23 mouse cellular contexts compared by ENCODE assay signal in genomic region chr6:117067541-117068305, GRCm38 (mm10).
A peak's percentile ranks its signal among the peaks of the same experiment; 100 is the strongest.
DNase-seq lines count a peak whose midpoint lies in the region; ATAC-seq lines count a peak whose summit lies in the region.
"Had no signal": no experiment of that assay in that cellular context is flagged by ENCODE, and none has a peak within 500 bp of the region (broad histone marks: within the 10 kb centered on the region; RNA-seq: fewer than 3 reads in every experiment).

No protein-coding gene starts in this region.

- H3K4me2 ChIP-seq in embryonic facial prominence, embryonic 14.5 days (ENCODE audit: low read depth, low read length), result no peak overlapping the region
- no peak overlapping the region for H3K4me2 ChIP-seq in limb, embryonic 11.5 days (ENCODE audit: low read depth, severe bottlenecking)
- H3K4me2 ChIP-seq: heart, embryonic 11.5 days; hindbrain, embryonic 15.5 days; lung, embryonic 15.5 days; midbrain, embryonic 15.5 days had no signal

- no peak overlapping the region for H3K9ac ChIP-seq in embryonic facial prominence, embryonic 14.5 days (ENCODE audit: low read depth, low read length)
- H3K9ac ChIP-seq in limb, embryonic 11.5 days (ENCODE audit: low read length), result 0 out of 2 replicates have a peak overlapping the region, but pooled peaks have one; percentile 27
- H3K9ac ChIP-seq: hindbrain, embryonic 15.5 days; liver, embryonic 14.5 days; lung, embryonic 15.5 days; midbrain, embryonic 15.5 days had no signal

- no peaks in the 10 kb centered on the region for H3K27me3 ChIP-seq in embryonic facial prominence, embryonic 14.5 days (replicated peaks; ENCODE audit: control insufficient read depth, insufficient read depth, low read length)
- H3K27me3 ChIP-seq in limb, embryonic 11.5 days (ENCODE audit: control insufficient read depth, insufficient read depth, low read length), result no peaks in the 10 kb centered on the region
- H3K27me3 ChIP-seq in midbrain, embryonic 10.5 days (ENCODE audit: low read depth, poor library complexity, severe bottlenecking), result no peaks in the 10 kb centered on the region
- H3K27me3 ChIP-seq: hindbrain, embryonic 15.5 days; lung, embryonic 15.5 days; midbrain, embryonic 15.5 days had no signal

- H3K36me3 ChIP-seq in embryonic facial prominence, embryonic 14.5 days (ENCODE audit: control insufficient read depth, insufficient read depth, low read length), result no peaks in the 10 kb centered on the region
- H3K36me3 ChIP-seq in limb, embryonic 11.5 days (ENCODE audit: control insufficient read depth, insufficient read depth, low read length), result no peaks in the 10 kb centered on the region
- H3K36me3 ChIP-seq in midbrain, embryonic 10.5 days, result no peaks in the 10 kb centered on the region
- H3K36me3 ChIP-seq: hindbrain, embryonic 15.5 days; lung, embryonic 15.5 days; midbrain, embryonic 15.5 days had no signal

- peak; percentile 44; the same call in 1 of the 2 replicates for ATAC-seq in embryonic facial prominence, embryonic 14.5 days (ENCODE audit: low read depth)
- ATAC-seq in limb, embryonic 11.5 days (ENCODE audit: insufficient number of reproducible peaks, low FRiP score, low TSS enrichment, low read depth), result peak; percentile 75; the same call in 1 of the 2 replicates
- ATAC-seq in megakaryocyte progenitor cell, adult 5-6 weeks (replicated peaks; ENCODE audit: poor library complexity), result no peak
- ATAC-seq: intestine, postnatal 0 days; midbrain, embryonic 15.5 days had no signal

- 23% methylated on average over 9 of the region's 9 CpGs for WGBS in embryonic facial prominence, embryonic 14.5 days
- 22% methylated on average over 9 of the region's 9 CpGs for WGBS in limb, embryonic 11.5 days
- WGBS in midbrain, embryonic 10.5 days, result 74% methylated on average over 9 of the region's 9 CpGs

- DNase-seq in 3T3-L1 (ENCODE audit: low read depth, low spot score), result peak; percentile 86
- peak; percentile 18 for DNase-seq in adipocyte (ENCODE audit: low spot score)
- DNase-seq in embryonic facial prominence, embryonic 14.5 days (ENCODE audit: low spot score), result peak; percentile 82
- peak; percentile 79 for DNase-seq in limb, embryonic 11.5 days (ENCODE audit: low spot score)
- DNase-seq in midbrain, embryonic 10.5 days (ENCODE audit: low spot score), result no peak
- DNase-seq in adrenal gland, adult (ENCODE audit: inconsistent age in 2 of 2, low spot score in 1 of 2), result no peak
- DNase-seq in ovary, postnatal 36 days (ENCODE audit: low spot score), result no peak
- DNase-seq: adrenal gland, postnatal 10 days; cerebellum, adult 9-11 months; gastrocnemius, postnatal 36 days; heart, postnatal 10 days; thymus, adult 18-20 months; thymus, postnatal 4 days had no signal

- peak overlapping the region; percentile 69 for H3K27ac ChIP-seq in embryonic facial prominence, embryonic 14.5 days (replicated peaks; ENCODE audit: low read depth, low read length)
- H3K27ac ChIP-seq in limb, embryonic 11.5 days (replicated peaks; ENCODE audit: low read depth, low read length), result peak overlapping the region; percentile 89
- H3K27ac ChIP-seq in midbrain, embryonic 10.5 days (replicated peaks), result no peak overlapping the region
- H3K27ac ChIP-seq: hindbrain, embryonic 15.5 days; kidney, postnatal 0 days; layer of hippocampus, adult 2 months; liver, embryonic 14.5 days; lung, embryonic 15.5 days; midbrain, embryonic 15.5 days had no signal

- H3K9me3 ChIP-seq in embryonic facial prominence, embryonic 14.5 days (ENCODE audit: control insufficient read depth, low read length), result no peaks in the 10 kb centered on the region
- H3K9me3 ChIP-seq in limb, embryonic 11.5 days (ENCODE audit: control insufficient read depth, low read length), result no peaks in the 10 kb centered on the region
- no peaks in the 10 kb centered on the region for H3K9me3 ChIP-seq in midbrain, embryonic 10.5 days (replicated peaks)
- H3K9me3 ChIP-seq: hindbrain, embryonic 15.5 days; lung, embryonic 15.5 days; midbrain, embryonic 15.5 days had no signal

- H3K4me1 ChIP-seq in embryonic facial prominence, embryonic 14.5 days (ENCODE audit: control insufficient read depth, insufficient read depth, low read length), result peaks cover 17% of the 10 kb centered on the region
- peaks cover 18% of the 10 kb centered on the region for H3K4me1 ChIP-seq in limb, embryonic 11.5 days (ENCODE audit: control insufficient read depth, insufficient read depth, low read length)
- H3K4me1 ChIP-seq in midbrain, embryonic 10.5 days, result no peaks in the 10 kb centered on the region
- H3K4me1 ChIP-seq: hindbrain, embryonic 15.5 days; lung, embryonic 15.5 days; midbrain, embryonic 15.5 days had no signal

- H3K4me3 ChIP-seq in embryonic facial prominence, embryonic 14.5 days (ENCODE audit: low read depth, low read length), result no peak overlapping the region
- H3K4me3 ChIP-seq in limb, embryonic 11.5 days (ENCODE audit: low read depth, low read length), result no peak overlapping the region
- H3K4me3 ChIP-seq in midbrain, embryonic 10.5 days, result no peak overlapping the region
- H3K4me3 ChIP-seq: hindbrain, embryonic 15.5 days; layer of hippocampus, adult 2 months; lung, embryonic 15.5 days; midbrain, embryonic 15.5 days; myocyte had no signal

Comparison
In these comparisons a context has a peak if more than half of its experiments do, and no peak if none do; other contexts are left out.
1. DNase-seq: peak in 3T3-L1 (single experiment), adipocyte (single experiment), embryonic facial prominence, embryonic 14.5 days (single experiment) and limb, embryonic 11.5 days (single experiment); none in midbrain, embryonic 10.5 days (single experiment), adrenal gland, adult (0 of 2) and ovary, postnatal 36 days (single experiment).